Mouse (Mus musculus) lung, postnatal 10 days (tissue): Measurements from ENCODE around the gene Slamf9.

Source experiments
- DNase-seq: peaks from one replicate; pipeline ENCODE4 v3.0.0; 2021

Gene Slamf9

GRCm38 (mm10) chr1:172462534-172462933 is 12.6 kb upstream of the Slamf9 start:
- no peak for DNase-seq

GRCm38 (mm10) chr1:172463387-172464333 is 11.5 kb upstream of the Slamf9 start:
- DNase-seq: no peak

- DNase-seq: no peak
Observed at GRCm38 (mm10) chr1:172468301-172468877, 6.8 kb upstream of the Slamf9 start.

- peak; percentile 39 for DNase-seq
Observed at GRCm38 (mm10) chr1:172469373-172469772, 5.8 kb upstream of the Slamf9 start.

- no peak for DNase-seq
Observed at GRCm38 (mm10) chr1:172469810-172470448, 5.2 kb upstream of the Slamf9 start.

GRCm38 (mm10) chr1:172472909-172473308 is 2.2 kb upstream of the Slamf9 start:
- DNase-seq: no peak

- no peak for DNase-seq
Observed at GRCm38 (mm10) chr1:172474196-172474595, 962 bp upstream of the Slamf9 start.

- DNase-seq: no peak
Observed at GRCm38 (mm10) chr1:172478020-172478419, 2.9 kb downstream of the Slamf9 start.

GRCm38 (mm10) chr1:172480376-172480775 is 5.2 kb downstream of the Slamf9 start:
- DNase-seq: no peak

- no peak for DNase-seq
Observed at GRCm38 (mm10) chr1:172481111-172481510, 6.0 kb downstream of the Slamf9 start.

GRCm38 (mm10) chr1:172481540-172482280 is 6.6 kb downstream of the Slamf9 start, which contains the start of gene Igsf9:
Gene Igsf9, plus strand, starts transcription at chr1:172481788.
- DNase-seq: peak; percentile 95

- DNase-seq: no peak
Observed at GRCm38 (mm10) chr1:172482518-172483360, 7.6 kb downstream of the Slamf9 start.

GRCm38 (mm10) chr1:172483361-172483660 is 8.2 kb downstream of the Slamf9 start:
- DNase-seq: no peak

- no peak for DNase-seq
Observed at GRCm38 (mm10) chr1:172484236-172484635, 9.1 kb downstream of the Slamf9 start.

- DNase-seq: no peak
Observed at GRCm38 (mm10) chr1:172484671-172485070, 9.5 kb downstream of the Slamf9 start.

- no peak for DNase-seq
Observed at GRCm38 (mm10) chr1:172485821-172486220, 10.7 kb downstream of the Slamf9 start.

- DNase-seq: no peak
Observed at GRCm38 (mm10) chr1:172486236-172486635, 11.1 kb downstream of the Slamf9 start.

- no peak for DNase-seq
Observed at GRCm38 (mm10) chr1:172486651-172487050, 11.5 kb downstream of the Slamf9 start.

- DNase-seq: no peak
Observed at GRCm38 (mm10) chr1:172487859-172488258, 12.7 kb downstream of the Slamf9 start.

- no peak for DNase-seq
Observed at GRCm38 (mm10) chr1:172488831-172489230, 13.7 kb downstream of the Slamf9 start.

- DNase-seq: no peak
Observed at GRCm38 (mm10) chr1:172489585-172490250, 14.6 kb downstream of the Slamf9 start.

- peak; percentile 93 for DNase-seq
Observed at GRCm38 (mm10) chr1:172490261-172490661, 15.1 kb downstream of the Slamf9 start.
